Mouse (Mus musculus) embryonic stem cell, embryonic (primary cell): ENCODE data around the gene Ak2.

Source experiments
- CTCF ChIA-PET, 4 experiments: fragments of 300-600 bp in 2 of 4; fragments of 350-600 bp in 2 of 4; sonication (Branson Sonifier 250); formaldehyde crosslinking; loops; one replicate each; lab custom pipeline; 2022; ENCODE audit warnings: inconsistent platforms in 2 of 4; lab: Charles Lee
- POLR2A ChIA-PET, 4 experiments: fragments of 300-600 bp in 2 of 4; fragments of 350-600 bp in 2 of 4; sonication (Branson Sonifier 250); formaldehyde crosslinking; loops; one replicate each; lab custom pipeline; 2022; ENCODE audit warnings: antibody characterized with exemption in 4 of 4, inconsistent platforms in 1 of 4; lab: Charles Lee

The Ak2 gene

DNA sequence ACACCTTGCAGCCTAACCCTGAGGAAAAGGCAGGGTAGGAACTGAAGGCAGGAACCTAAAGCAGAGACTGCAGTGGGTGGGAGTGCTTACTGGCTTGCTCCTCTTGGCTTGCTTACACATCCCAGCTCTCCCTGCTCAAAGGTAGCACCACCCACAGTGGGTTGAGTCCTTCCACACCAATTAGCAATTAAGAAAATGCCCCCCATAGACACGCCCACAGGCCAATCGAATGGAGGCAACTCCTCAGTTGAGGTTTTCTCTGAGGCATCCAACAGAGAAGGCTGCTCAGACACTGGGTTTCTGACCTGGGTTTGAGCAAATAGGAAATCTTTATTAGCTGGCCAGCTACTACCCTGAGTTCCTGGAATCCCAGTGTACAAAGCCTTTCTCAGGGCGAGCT, 2.8 kb upstream of the Ak2 start:
- POLR2A ChIA-PET, result interaction anchor here in 3 of 4 experiments (0.6 to 20.0 kb wide), 43 partner anchors 8 to 263 kb away, joined by 3 to 330 read pairs (median 4); partner anchors contain the start of genes Rnf19b (in 3 of the 3) and Azin2 (in 2 of the 3)
- CTCF ChIA-PET, result interaction anchor here in 3 of 4 experiments (0.6 to 1.1 kb wide), 9 partner anchors 8 to 313 kb away, joined by 3 to 8 read pairs (median 3); no protein-coding TSS in a partner anchor

DNA sequence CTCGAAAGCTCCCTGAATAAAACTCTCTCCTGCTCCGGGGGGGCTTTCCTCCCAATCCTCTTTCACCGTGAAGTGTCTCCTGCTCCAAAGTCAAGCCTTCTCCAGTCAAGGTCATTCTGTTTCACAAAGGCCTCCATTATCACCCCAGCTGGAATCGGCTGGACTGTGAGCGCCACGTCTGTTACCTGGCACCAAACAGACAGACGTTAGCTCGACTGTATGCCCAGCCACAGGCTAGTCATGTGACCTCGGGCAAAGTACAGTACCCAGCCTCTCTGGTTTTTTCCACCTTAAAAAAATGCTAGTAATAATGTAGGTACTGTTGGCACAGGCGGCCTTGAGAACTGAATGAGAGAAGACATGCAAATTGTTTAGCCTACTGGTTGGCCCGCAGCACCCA, 2.1 kb upstream of the Ak2 start:
- POLR2A ChIA-PET, result interaction anchor here (0.6 to 20.0 kb wide), 35 partner anchors 8 to 263 kb away, joined by 3 to 330 read pairs (median 6); partner anchors contain the start of genes Rnf19b (in 4 of the 4) and Azin2 (in 2 of the 4)
- CTCF ChIA-PET, result interaction anchor here in 2 of 4 experiments (0.7 to 1.1 kb wide), 3 partner anchors 19 to 123 kb away, joined by 3 to 8 read pairs (median 5); no protein-coding TSS in a partner anchor

DNA sequence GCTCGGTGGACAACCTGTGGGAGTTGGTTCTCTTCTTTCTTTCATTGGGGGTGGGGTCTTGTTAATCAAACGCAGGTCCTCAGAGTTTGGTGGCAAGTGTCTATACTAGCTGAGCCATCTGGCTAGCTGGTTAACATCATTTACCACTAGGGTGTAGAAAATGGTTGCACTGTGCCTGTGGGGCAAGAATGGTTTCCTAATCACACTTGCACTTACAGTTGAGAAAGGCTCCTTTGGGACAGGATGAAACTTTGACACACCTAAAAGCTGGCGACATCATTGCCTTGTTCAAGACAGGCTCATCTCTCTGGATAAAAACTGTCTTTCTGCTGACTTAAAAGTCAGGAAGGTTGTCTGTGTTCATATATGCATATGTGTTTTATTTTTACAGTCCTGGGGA, 418 bp downstream of the Ak2 start:
- ChIA-PET POLR2A (interaction anchor here in 3 of 4 experiments (0.7 to 20.0 kb wide), 35 partner anchors 9 to 1110 kb away, joined by 3 to 330 read pairs (median 4); partner anchors contain the start of genes Rnf19b (in 3 of the 3), Azin2 (in 1 of the 3) and Pef1 (in 1 of the 3)), CTCF (interaction anchor here in 2 of 4 experiments (0.5 to 2.8 kb wide), 6 partner anchors 18 to 285 kb away, joined by 3 to 17 read pairs (median 4); no protein-coding TSS in a partner anchor)

DNA sequence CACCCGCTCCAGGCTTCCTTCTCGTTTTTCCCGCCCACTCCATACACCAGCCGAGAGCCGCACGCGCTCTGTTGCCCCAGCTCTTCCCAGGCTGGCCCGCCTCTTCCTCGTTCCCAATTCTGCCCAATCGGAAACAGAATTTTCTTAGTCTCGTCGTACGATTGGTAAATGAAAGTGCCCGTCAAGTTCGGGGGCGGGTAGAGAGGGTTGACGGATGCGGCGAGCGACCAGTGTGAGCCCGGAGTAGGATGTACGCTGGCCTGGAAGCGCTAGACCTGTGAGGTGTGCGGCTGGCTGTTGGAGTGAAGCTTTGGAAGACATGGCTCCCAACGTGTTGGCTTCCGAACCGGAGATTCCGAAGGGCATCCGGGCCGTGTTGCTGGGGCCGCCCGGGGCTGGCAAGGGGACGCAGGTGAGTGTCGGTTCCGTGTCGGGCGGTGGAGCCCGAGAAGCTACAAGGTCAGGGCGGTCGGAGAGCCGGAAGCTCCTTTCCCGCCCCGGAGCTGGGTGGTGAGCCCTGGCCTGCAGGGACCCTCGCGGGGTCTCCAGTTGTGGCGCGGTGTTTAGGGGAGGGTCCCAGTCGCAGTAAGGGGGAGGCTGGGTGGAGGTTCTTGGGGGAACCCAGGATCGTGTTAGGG, 1.4 kb downstream of the Ak2 start:
- CTCF ChIA-PET, result interaction anchor here (0.6 to 2.8 kb wide), 16 partner anchors 9 to 1954 kb away, joined by 3 to 17 read pairs (median 4); no protein-coding TSS in a partner anchor
- POLR2A ChIA-PET, result interaction anchor here (0.6 to 20.0 kb wide), 61 partner anchors 10 to 1109 kb away, joined by 3 to 330 read pairs (median 3); partner anchors contain the start of genes Azin2 (in 3 of the 4), Rnf19b (in 3 of the 4), S100pbp (in 2 of the 4) and Yars (in 2 of the 4)

DNA sequence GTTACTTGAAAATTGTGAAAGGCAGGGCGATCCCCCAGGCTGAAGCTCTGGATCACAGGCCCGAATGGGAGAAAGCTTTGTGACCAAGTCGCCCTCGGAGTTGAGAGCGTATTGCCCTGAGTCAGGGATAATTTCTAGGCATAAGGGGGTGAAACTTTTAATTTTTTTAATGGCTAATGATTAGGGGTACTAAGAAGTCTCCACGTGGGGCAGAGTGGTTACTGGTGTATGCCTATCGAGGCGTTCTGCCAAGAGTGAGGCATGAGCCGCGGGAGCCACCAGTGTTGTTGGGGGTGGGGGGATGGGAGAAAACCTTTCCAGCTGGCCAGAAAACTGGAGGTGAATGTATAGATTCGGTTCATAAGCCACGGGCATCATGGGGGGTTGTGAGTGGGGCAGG, 1.9 kb downstream of the Ak2 start:
- CTCF ChIA-PET, result interaction anchor here (0.6 to 2.8 kb wide), 12 partner anchors 9 to 1955 kb away, joined by 3 to 17 read pairs (median 4); no protein-coding TSS in a partner anchor
- POLR2A ChIA-PET, result interaction anchor here in 3 of 4 experiments (0.8 to 20.0 kb wide), 42 partner anchors 10 to 702 kb away, joined by 3 to 330 read pairs (median 4); partner anchors contain the start of genes Rnf19b (in 3 of the 3), Azin2 (in 2 of the 3), S100pbp (in 2 of the 3) and Yars (in 2 of the 3)

DNA sequence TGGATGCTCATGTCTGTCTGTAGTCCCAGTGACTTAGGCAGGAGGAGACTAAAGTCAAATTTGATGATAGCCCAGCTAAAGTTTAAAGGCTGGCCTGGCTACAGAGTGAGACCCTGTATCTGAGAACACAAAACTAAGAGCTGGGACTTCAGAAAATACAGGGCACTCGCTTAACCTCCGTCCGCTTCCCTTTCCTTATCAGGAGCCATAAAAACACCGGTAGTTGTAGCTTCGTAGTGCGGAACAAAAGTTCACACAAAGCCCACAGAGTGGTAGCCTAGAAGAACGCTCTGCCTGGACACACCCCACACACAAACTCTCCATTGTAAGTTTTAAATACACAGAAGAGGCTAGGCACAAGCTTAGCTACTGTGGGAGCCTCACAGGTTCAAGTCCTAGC, 3.5 kb downstream of the Ak2 start:
- ChIA-PET CTCF (interaction anchor here in 3 of 4 experiments (0.6 to 1.1 kb wide), 5 partner anchors 10 to 117 kb away, joined by 3 read pairs; no protein-coding TSS in a partner anchor), POLR2A (interaction anchor here (0.6 to 20.0 kb wide), 29 partner anchors 8 to 364 kb away, joined by 3 to 330 read pairs (median 4); partner anchors contain the start of genes Rnf19b (in 3 of the 4), S100pbp (in 1 of the 4) and Yars (in 1 of the 4))

DNA sequence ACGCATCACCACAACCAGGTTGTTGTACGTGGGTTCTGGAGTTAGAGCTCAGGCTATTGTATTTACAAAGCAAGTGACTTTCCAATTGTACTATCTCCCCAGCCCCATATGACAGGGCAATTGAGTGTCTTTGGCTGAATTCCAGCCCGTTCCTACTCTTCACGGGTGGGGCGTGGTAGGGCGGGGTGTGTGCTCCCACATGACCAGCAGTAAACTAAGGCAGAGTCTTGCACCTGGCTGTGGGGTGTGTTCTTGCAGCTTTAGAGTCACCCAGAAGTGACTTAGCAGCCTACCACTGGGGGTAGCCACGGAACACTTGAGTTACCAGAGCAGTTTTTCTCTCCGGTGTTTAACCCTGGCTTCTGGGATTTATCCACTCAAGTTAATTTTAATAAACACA, 5.5 kb downstream of the Ak2 start:
- CTCF ChIA-PET, result interaction anchor here in 3 of 4 experiments (0.5 to 1.6 kb wide), 12 partner anchors 9 to 284 kb away, joined by 3 to 9 read pairs (median 3); no protein-coding TSS in a partner anchor
- POLR2A ChIA-PET, result interaction anchor here (0.6 to 20.0 kb wide), 43 partner anchors 8 to 1473 kb away, joined by 3 to 330 read pairs (median 5); partner anchors contain the start of genes Rnf19b (in 4 of the 4), Azin2 (in 2 of the 4) and Zscan20 (in 1 of the 4)

DNA sequence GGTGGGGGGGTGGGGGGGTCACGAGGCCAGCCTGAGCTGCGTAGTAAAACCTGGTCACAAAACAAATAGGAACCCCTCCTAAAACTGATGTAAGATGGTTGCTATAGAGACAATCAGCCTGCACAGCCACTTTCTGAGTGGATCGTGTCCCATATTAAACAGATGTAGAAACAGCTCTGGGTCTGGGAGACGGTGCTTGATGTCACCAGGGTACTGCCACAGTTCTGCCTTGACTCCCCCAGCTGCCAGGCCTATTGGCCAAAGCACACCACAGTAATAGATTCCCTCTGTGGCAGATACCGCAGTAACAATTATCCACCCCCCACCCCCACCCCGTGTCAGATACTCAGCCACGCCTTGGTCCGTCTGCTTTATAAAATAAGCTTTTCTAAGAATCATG, 6.6 kb downstream of the Ak2 start:
- ChIA-PET CTCF (interaction anchor here in 3 of 4 experiments (0.6 to 1.4 kb wide), 7 partner anchors 9 to 345 kb away, joined by 3 to 7 read pairs (median 5); no protein-coding TSS in a partner anchor), POLR2A (interaction anchor here (0.6 to 20.0 kb wide), 35 partner anchors 9 to 627 kb away, joined by 3 to 330 read pairs (median 6); partner anchors contain the start of genes Azin2 (in 2 of the 4) and Rnf19b (in 2 of the 4))

DNA sequence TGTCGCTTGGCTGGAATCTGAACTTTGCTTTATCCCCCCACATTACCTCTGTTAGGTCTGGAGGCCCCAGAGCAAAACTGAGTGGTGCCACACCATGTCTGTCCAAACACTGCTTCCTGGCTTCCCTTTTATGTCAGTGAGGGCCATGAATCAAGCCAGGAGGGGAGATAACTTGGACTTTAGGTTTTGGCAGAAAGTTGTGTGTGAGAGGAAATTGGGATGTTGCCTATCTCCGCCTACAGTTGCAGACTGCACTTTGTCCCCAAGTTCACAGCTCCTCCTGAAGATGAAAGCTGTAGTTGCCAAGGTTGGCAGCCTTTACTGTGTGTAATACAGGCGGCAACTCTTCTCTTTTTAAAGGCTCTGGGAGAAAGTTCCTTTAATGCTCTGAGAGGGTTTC, 9.0 kb downstream of the Ak2 start:
- ChIA-PET POLR2A (interaction anchor here in 2 of 4 experiments (1.1 to 22.0 kb wide), 10 partner anchors 3 to 189 kb away, joined by 3 to 330 read pairs (median 222); partner anchors contain the start of genes Ak2 (in 2 of the 2), Rnf19b (in 1 of the 2), S100pbp (in 1 of the 2) and Yars (in 1 of the 2)), CTCF (no interaction called here)

DNA sequence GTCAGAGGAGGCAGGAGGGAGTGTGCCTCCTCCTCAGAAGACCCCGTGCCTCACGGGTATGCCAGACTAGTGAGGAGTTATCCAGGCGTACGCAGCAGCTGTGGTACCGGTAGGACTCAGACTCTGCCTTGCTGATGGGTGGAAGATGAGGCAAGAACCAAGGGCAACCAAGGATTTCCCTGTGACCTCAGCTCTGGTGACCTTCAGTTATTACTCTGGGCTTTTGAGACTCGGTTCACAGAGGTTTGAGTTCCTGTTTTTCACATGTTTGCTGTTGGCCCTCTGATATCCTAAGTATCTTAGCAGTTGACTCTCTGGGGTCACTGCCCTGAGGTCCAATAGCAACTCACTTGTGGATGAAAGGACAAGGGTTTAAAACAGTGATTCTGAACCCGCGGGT, 12.0 kb downstream of the Ak2 start:
- POLR2A ChIA-PET, result interaction anchor here in 3 of 4 experiments (0.5 to 22.0 kb wide), 25 partner anchors 6 to 91 kb away, joined by 3 to 330 read pairs (median 5); partner anchors contain the start of genes Rnf19b (in 3 of the 3) and Ak2 (in 2 of the 3)
- CTCF ChIA-PET, result interaction anchor here in 3 of 4 experiments (0.5 to 2.1 kb wide), 7 partner anchors 10 to 95 kb away, joined by 3 to 4 read pairs (median 3); no protein-coding TSS in a partner anchor

DNA sequence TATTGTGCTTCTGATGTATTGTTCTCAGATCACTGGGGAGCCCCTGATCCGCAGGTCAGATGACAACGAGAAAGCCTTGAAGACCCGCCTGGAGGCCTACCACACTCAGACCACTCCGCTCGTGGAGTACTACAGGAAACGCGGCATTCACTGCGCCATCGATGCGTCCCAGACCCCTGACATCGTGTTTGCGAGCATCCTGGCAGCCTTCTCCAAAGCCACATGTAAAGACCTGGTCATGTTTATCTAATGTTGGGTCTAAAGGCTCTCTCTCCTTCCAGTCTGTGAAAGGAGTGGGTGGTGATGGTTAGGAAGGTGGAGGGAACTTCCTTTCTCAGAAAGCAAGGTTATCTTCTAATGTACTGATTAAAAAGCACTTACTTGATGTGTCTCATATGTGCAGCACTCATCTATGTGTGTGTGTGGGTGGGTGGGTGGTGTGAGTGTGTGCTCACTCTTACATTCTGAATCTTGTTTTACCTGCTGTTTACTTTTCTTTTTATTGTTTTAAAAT, 16.3 kb downstream of the Ak2 start:
- POLR2A ChIA-PET, result interaction anchor here in 3 of 4 experiments (0.6 to 22.0 kb wide), 15 partner anchors 3 to 1344 kb away, joined by 3 to 330 read pairs (median 4); partner anchors contain the start of genes Rnf19b (in 3 of the 3) and Ak2 (in 2 of the 3)
- CTCF ChIA-PET, result no interaction called here

DNA sequence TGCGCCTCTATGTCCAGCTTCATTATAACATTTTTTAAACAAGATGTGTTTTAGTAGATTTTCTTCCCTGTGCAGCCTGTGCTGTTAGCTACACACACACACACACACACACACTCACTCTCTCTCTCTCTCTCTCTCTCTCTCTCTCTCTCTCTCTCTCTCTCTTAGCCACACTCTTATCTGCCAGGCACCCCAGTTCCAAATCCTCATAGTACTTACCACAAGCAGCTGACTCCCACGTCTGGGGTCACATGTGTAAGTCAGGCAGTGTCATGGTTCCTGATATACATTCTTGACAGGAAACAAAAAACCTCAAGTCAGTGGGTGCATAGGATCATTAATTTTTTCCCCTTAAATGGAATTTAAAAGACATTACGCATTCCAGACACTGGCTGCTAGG, 16.9 kb downstream of the Ak2 start:
- POLR2A ChIA-PET, result interaction anchor here in 3 of 4 experiments (0.6 to 22.0 kb wide), 11 partner anchors 11 to 1343 kb away, joined by 3 to 330 read pairs (median 4); partner anchors contain the start of genes Ak2 (in 2 of the 3) and Rnf19b (in 2 of the 3)
- CTCF ChIA-PET, result interaction anchor here in 2 of 4 experiments (0.7 kb wide), 2 partner anchors 11 to 122 kb away, joined by 3 to 6 read pairs; no protein-coding TSS in a partner anchor

DNA sequence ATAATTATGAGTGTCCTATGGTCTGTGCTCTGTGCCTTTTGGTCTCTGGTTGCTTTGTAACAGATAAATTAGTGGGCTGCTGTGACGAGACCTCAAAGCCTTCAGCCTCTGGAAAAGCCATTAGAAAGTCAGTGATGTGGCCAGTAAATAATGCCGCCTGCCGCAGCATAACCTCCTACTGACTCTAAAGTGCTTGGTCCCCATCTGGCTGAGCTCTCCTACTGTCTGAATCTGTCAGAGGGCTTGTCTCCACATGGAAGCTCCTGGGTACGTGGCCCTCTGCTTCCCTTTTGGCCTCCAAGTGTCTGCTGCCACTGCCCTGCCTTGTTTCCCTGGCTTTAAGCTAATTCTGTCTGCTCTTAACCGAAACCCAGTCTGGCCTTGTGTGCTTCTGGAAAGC, 17.8 kb downstream of the Ak2 start:
- ChIA-PET POLR2A (interaction anchor here in 3 of 4 experiments (0.6 to 22.0 kb wide), 11 partner anchors 11 to 52 kb away, joined by 3 to 330 read pairs (median 4); partner anchors contain the start of genes Ak2 (in 2 of the 3) and Rnf19b (in 2 of the 3)), CTCF (interaction anchor here in 2 of 4 experiments (0.7 to 1.1 kb wide), 2 partner anchors 13 to 121 kb away, joined by 4 to 6 read pairs; no protein-coding TSS in a partner anchor)

DNA sequence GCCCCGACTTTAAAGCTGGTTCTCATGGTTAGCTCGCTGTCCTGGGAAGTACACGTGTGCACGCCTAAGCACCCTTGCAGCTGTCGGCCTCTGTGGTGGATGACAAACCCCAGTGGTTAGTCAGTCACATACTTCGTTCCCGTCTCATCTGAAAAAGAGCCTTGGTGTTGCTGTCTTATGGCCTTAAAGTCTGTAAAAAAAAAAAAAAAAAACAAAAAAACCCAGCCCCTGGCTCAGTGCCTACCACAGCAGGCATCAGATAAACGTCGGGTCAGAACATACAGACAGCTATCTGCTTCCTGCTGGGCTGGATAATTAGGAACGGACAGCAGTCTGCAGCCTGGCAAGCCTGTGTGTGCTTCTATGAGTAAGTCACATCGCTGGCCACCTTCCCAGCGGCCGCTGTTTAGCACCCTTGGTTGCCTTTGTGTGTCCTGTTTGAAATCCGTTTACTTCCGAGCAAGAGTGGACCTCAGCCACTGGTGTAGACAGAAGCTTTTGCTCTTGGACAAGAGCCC, 19.9 kb downstream of the Ak2 start:
- ChIA-PET POLR2A (interaction anchor here (0.6 to 22.0 kb wide), 17 partner anchors 9 to 463 kb away, joined by 3 to 330 read pairs (median 4); partner anchors contain the start of genes Rnf19b (in 3 of the 4) and Ak2 (in 2 of the 4)), CTCF (interaction anchor here in 2 of 4 experiments (0.6 to 0.7 kb wide), 4 partner anchors 38 to 237 kb away, joined by 4 to 9 read pairs (median 6); no protein-coding TSS in a partner anchor)

DNA sequence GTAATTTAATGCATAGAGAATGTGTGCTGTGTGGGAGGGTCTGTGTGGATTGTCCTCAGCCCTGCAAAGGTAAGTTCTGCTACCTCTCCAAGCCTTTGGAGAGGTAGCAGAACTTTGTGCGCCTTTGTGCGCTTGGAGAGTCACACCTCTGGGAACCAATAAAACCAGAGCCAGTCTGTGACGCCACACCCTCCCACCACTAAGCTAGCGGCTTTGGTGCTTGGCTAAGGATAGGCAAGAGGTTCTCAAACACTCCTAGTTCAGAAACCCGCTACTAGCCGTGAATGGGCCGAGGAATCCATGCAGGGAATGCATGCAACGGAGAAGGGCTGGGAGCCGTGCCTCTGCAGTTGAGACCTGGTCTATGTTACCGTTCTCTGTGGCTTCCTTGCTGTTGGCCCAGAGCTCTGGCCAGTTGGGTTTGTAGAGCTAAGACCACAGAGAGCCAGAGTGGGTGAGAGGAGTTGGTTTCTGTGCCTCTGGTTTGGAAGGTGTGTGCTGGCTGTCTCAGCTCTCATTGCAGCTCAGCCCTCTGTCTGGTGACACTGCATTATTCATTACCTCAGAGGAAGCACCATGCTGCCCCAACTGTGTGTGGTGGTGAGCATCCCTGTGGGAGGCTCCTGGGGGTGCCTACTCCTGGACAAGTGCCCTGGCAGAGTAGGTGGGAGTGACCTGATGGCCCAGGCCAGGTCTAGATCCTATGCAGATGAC, 21.6 kb downstream of the Ak2 start:
- POLR2A ChIA-PET, result interaction anchor here in 3 of 4 experiments (0.7 to 22.0 kb wide), 22 partner anchors 9 to 117 kb away, joined by 3 to 330 read pairs (median 4); partner anchors contain the start of genes Ak2 (in 2 of the 3) and Rnf19b (in 2 of the 3)
- CTCF ChIA-PET, result interaction anchor here (0.5 to 1.4 kb wide), 7 partner anchors 10 to 122 kb away, joined by 3 to 4 read pairs (median 3); no protein-coding TSS in a partner anchor

DNA sequence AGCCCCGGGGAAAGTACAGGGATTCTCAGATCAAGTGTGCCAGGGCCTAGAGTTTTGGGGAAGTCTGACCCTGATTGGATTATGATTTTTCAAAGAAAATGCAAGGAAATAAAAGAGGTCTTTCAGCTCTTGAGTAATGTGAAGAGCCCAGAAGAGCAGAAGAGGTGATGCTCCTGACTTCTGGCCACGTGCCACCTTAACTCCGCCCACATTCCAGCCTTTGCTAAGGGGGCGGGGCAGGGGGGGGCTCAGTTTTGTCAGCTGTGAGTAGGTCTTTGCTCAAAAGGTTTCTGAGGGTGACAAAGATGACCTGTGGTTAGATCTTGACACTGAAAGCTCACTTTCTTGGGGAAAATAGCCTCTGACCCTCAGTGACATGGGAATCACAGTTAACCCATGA, 24.6 kb downstream of the Ak2 start:
- CTCF ChIA-PET, result interaction anchor here in 2 of 4 experiments (1.0 to 1.2 kb wide), 2 partner anchors 67 to 118 kb away, joined by 3 read pairs; no protein-coding TSS in a partner anchor
- POLR2A ChIA-PET, result interaction anchor here (0.6 to 22.0 kb wide), 24 partner anchors 8 to 173 kb away, joined by 3 to 330 read pairs (median 6); partner anchors contain the start of genes Rnf19b (in 3 of the 4), Ak2 (in 2 of the 4), S100pbp (in 1 of the 4) and Yars (in 1 of the 4)
